ENCODE assay signal across 17 mouse cellular contexts in the genomic region with DNA sequence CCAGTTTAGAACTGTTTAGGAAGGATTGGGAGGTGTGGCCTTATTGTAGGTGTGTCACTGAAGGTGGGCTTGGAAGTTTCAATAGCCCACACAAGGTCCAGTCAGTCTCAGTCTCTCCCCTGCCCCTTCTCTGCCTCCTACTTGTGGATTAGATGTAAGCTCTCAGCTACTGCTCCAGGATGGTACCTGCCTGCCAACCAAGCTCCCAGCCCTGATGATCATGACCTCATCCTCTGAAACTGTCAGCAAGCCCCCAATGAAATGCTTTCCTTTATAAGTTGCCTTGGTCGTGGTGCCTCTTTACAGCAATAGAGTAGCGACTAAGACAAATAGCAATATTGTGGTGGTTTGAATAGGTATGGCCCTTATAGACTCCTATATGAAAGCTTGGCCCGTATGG. TPM values are rescaled to one million over a fixed set of nuclear protein-coding genes. Genes with fewer than 3 reads are reported as not detected.
"Had no signal": no experiment of that assay in that cellular context is flagged by ENCODE, and none has a peak within 500 bp of the region (broad histone marks: within the 10 kb centered on the region; RNA-seq: fewer than 3 reads in every experiment).

No protein-coding gene starts in this region.

- DNase-seq: retina, postnatal 1 day; right cerebral cortex, adult 18-20 months; right cerebral cortex, postnatal 14 days; right cerebral cortex, postnatal 25 days; right cerebral cortex, postnatal 4 days; spleen, adult 18-20 months; thymus, adult 18-20 months; thymus, adult 2 months; thymus, postnatal 14 days; thymus, postnatal 25 days; thymus, postnatal 36 days; thymus, postnatal 4 days had no signal

- H3K27ac ChIP-seq: neural tube, embryonic 13.5 days; neural tube, embryonic 15.5 days; stomach, embryonic 15.5 days; stomach, postnatal 0 days had no signal

- H3K27me3 ChIP-seq: neural tube, embryonic 13.5 days; neural tube, embryonic 15.5 days; stomach, embryonic 15.5 days had no signal

- H3K36me3 ChIP-seq: neural tube, embryonic 13.5 days; neural tube, embryonic 15.5 days; stomach, embryonic 15.5 days had no signal

- H3K4me3 ChIP-seq: neural tube, embryonic 13.5 days; neural tube, embryonic 15.5 days; stomach, embryonic 15.5 days had no signal

- H3K9me3 ChIP-seq: neural tube, embryonic 13.5 days; neural tube, embryonic 15.5 days; stomach, embryonic 15.5 days had no signal

- H3K9ac ChIP-seq: neural tube, embryonic 13.5 days; neural tube, embryonic 15.5 days; stomach, embryonic 15.5 days had no signal

- H3K4me2 ChIP-seq: neural tube, embryonic 13.5 days; neural tube, embryonic 15.5 days; stomach, embryonic 15.5 days had no signal

RNA-seq across cellular contexts. Expression of gene Cmbl, which starts 26.8 kb away (rescaled TPM):
- total RNA-seq: neutrophil, adult 5-6 weeks had no signal
